Mouse (Mus musculus) G1E (cell line): ENCODE data around the gene Ccdc62.

Experiments
- CTCF ChIP-seq: IDR thresholded peaks from 2 replicates; pipeline ENCODE4 v1.5.1; 2012; ENCODE audit warnings: low read depth, low read length, inconsistent platforms, mixed read lengths
- GATA1 ChIP-seq: IDR thresholded peaks from 2 replicates; pipeline ENCODE4 v1.6.1; 2012; ENCODE audit warnings: borderline replicate concordance, low read length, inconsistent platforms, mixed read lengths
- GATA2 ChIP-seq: IDR thresholded peaks from 2 replicates; pipeline ENCODE4 v1.6.1; 2012; ENCODE audit warnings: low read depth, low read length, inconsistent platforms, borderline replicate concordance
- POLR2AphosphoS5 ChIP-seq: IDR thresholded peaks from 2 replicates; pipeline ENCODE4 v1.6.1; 2012; ENCODE audit warnings: low read depth, low read length, inconsistent platforms; ENCODE audit not compliant: insufficient replicate concordance

GRCm38 (mm10) chr5:123906976-123907630 is 23.4 kb upstream of the Ccdc62 start, which contains the start of gene Denr:
- TF ChIP-seq GATA2, result no peak
- TF ChIP-seq CTCF, result peak; percentile 81
- no peak for TF ChIP-seq GATA1
- TF ChIP-seq POLR2AphosphoS5, result no peak
